Mouse (Mus musculus) adrenal gland, adult 18-20 months (tissue): Measurements from ENCODE around the gene Apbb2. TPM values are rescaled to one million over a fixed set of nuclear protein-coding genes. Genes with fewer than 3 reads are reported as not detected.

Source experiments
- DNase-seq, 2 experiments: peaks; one replicate each; pipeline ENCODE4 v3.0.0; 2021 to 2022; ENCODE audit warnings: low spot score in 2 of 2
- total RNA-seq, 2 experiments: library from RNA; stranded (reverse); gene quantifications; 1 replicate in 1 of 2; 2 replicates in 1 of 2; pipeline ENCODE4 v1.2.3; 2021

Gene Apbb2
- total RNA-seq, 2 experiments from 2014 or later = 37.4 to 54.0 TPM

DNA sequence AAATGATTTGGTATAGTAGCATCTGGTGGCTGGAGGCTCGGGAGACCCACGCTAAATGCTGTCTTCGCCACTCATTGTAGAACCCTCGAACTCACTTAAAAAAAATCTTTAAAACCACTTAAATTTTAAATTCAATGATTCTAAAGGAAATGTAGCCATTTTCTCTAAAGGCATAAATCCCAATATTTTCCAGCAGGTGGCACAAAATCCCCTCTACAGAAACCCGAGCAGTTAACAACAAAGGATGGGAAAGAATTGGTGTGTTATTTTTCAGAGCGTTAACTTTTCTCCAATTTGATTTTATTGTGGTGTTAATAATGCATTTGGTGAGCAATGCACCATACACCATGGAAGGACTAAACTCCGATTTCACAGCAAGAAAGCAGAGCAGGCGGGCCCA, 231.1 kb downstream of the Apbb2 start:
- no peak for DNase-seq

DNA sequence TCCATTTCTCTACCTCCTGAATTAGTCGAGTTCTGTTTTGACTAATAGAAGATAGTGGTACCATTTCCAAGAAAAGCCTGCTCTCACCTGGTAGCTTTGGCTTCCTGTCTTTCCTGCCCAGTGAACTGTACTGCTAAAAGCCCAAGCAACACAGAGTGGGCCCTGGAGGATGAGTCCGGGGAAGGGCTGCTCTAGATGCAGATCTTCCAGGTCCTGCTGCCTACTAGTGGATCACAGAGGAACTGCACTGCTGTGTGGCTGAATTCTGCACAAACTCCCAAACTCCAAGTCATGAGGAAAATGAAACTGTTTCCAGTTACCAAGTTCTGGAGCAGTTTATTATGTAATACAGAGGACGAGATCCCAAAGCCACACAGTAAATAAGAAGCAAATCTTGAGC, 232.9 kb downstream of the Apbb2 start:
- DNase-seq = no peak

DNA sequence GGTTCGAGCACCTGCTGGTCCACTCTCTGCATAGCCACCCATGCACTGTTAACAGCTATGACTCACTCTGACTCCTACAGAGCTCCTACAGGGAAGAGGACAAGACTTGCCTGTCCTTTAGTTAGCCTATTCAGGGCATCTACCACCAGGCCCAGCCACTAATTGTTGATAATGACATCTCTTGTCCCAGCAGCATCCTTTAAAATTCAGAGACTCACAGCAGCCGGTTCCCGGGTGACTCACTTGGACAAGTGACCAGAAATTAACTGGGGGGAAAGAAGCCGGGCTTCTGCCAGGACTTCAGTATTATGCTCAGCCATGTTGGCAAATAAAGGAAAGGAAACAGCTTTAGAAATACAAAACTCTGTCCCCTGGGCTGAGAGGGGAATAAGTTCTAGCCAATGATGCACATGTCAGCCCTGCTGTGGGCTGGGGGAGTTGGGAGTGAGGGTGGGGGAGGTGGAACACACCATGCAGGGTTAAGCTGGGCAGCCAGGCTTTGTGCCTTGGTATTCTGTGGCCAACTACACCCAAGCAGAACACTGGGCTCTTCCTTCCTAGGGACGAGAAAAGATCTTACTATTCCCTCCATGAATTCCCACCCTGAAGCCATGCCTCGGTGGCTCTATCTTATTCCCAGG, 233.7 kb downstream of the Apbb2 start:
- no peak for DNase-seq

DNA sequence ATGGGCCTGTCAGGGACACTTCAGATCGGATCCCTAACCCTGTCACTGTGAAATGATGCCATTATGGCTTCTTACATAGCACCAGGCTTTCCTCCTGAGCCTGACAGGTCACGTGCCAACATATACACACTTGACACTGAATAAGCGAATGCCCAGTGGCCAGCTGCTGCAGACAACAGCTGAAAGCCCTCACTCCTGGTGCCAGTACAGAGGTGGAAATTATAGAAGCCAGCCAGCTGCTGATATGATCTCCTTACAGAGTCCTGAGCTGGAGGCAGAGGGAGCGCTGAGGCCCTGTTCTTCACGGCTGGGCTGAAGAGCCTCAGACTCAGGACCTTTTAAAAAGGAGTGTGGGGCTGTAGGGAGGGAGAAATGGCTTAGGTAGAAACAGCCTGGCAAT, 234.5 kb downstream of the Apbb2 start:
- no peak for DNase-seq

DNA sequence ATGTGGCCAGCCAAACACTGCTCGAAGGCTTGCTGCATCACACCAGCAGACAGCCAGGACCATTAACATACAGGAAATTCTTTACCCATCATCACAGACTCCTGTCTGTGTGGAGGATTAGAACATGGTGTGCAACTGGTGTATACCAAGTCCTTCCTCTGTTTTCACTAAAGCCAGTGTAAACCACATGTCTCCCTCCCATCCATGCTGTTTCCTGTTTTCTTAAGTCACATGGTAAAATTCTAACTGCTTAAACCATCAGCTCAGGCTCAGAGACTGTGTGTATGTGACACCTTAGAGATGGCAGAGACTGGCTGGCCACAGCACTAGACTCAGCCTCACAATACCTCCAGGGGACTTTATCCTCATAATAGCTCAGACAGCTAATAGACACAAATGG, 236.5 kb downstream of the Apbb2 start:
- DNase-seq = no peak

DNA sequence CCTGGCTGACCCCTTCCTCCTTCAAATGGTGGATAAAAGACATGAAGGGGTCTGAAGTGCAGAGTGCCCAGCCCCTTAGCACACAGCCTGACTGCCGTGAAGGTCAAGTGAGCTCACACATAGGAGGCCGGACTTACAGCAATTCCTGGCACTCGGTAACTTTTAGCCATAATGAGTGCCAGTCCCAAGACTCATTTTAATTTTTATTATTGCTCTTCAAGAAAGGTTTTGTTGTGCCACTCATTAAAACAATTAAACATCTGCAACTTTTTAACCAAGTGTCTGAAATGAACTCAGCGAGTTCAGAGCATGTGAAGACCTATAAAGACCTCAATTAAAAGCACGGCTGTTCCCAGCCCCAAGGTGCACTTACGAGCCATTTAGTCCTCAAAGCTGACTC, 239.6 kb downstream of the Apbb2 start:
- no peak for DNase-seq

DNA sequence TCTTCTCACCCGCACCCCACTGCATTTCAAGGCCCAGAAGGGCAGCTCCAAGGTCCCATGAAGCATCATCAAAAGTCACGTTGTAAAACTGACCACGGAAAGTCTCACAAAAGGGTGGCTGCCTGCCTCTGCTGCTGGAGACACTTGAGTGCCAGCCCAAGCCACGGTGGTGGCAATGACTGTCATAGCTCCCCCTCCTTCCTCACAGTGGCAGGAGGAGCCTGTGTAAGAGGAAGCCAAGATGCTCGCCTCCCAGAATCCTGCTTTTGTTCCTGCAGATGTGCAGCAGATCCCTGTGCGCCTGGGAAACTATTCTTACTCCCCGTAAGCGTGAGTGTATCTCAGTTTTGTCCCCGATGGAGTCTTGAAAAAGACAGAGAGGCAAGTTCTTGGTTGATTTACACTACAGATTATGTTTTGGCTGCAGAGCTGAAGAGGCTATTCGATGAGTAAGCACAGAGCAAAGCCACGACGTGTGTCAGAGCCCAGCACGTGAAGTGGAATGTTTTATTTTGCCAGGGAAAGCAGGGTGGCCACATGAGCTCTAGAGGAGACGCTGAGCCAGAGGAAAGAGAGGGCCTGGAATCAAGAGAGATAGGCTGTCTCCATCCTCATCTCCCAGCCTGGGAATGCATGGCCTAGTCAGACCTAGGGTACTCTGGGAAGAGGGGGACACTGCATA, 241.9 kb downstream of the Apbb2 start:
- DNase-seq = peak in 1 of 2 experiments; percentile 20

DNA sequence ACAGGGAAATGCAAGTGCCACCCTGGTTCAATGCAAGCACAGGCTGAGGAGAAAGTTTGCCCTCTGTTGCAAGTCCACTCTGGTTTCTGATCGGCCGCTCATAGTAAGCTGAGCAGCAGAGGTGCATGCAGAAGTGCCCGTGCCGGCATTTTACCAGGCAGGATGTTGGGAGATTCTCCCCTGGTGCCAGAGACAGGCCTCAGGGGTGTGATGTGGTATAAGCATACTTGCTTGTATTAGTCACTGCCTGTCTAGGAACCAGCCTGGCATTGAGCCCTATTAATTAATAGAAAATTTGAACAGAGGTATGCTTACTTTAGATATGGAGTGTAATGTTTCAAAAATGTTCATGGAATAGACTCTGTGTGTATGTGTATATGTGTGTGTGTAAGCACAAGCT, 244.2 kb downstream of the Apbb2 start:
- DNase-seq = no peak

DNA sequence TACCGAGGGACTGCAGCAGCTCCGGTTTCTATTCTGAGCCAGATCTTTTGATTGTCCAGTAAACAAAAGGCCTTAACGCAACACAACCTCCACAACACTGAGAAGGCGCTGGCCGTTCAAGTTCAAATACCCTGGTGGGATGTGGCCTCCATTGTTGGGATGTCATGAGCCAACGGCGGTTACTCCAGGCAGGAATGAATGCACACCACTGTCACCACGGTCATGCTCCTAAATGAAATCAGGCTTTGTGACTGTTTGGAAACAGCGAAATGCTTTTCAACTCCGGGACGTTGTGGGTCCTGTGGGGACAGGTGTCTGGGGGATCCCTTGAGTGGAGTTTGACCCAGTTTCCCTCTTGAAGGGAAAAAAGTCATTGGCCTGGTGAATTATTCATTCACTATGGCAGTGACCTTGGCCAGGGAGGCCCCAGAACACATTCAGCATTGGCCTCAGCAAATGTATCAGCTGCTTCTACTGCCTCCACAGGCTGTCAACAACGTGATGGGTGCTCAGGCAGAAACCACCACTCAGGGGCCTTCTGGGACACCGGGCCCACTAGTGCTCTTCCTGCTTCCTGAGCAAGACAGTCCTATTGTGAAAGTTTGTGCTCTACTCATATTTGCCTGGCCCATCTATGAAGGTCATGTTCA, 244.9 kb downstream of the Apbb2 start:
- no peak for DNase-seq

DNA sequence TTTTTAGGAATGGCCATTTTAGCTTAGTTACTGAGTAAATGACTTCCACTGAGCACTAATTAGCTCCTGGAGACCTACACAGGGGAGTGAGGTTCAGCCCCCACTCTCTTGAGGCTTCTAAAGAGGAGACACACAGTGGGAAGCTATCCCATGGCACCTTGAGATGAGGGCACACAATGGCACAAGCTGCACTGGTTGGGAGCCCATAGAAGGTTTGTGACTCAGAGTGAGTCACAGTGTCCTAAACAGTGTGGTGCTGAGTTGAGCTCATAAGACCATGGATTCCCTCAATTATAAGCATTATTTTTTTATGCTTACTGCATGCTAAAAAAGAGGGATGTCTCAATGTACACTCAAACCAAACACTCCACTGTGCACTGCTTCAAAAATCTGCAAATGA, 247.5 kb downstream of the Apbb2 start:
- DNase-seq = no peak

DNA sequence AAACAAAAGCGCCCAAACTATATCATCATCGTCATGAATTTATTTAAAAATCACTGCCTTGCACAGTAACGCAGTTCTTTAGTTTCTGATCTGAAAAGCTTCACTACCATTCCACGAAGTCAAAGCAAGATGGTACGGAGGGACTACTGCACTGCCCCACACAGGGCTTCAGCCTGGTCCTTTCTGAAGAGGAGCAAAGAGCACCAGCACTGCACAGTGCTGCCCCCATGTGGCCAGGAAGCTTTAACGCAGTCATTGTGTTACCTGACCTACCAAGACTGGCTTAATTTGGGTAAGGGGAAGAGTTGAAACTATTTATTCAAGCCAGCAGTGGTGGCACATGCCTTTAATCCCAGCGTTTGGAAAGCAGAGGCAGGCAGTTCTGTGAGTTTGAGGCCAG, 249.6 kb downstream of the Apbb2 start:
- peak; percentile 53 to 59 for DNase-seq

DNA sequence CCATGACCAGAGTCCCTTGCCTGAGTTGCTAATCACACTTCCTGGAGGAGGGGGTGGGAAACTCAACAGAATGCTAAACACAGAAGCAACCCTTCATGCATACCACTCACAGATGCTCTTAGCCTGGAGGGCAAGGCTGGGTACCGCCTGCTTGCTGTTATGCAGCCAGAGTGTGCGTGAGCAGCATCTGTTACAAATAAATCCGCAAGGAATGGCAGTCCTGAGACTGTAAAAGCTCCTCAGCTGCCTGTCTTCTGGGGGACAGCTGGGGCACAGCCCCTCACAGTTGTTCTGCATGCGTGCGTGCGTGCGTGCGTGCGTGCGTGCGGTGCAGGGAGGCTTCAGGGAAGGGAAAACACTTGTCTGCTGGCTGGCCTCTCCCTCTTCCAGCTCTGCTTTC, 250.9 kb downstream of the Apbb2 start:
- DNase-seq = no peak

DNA sequence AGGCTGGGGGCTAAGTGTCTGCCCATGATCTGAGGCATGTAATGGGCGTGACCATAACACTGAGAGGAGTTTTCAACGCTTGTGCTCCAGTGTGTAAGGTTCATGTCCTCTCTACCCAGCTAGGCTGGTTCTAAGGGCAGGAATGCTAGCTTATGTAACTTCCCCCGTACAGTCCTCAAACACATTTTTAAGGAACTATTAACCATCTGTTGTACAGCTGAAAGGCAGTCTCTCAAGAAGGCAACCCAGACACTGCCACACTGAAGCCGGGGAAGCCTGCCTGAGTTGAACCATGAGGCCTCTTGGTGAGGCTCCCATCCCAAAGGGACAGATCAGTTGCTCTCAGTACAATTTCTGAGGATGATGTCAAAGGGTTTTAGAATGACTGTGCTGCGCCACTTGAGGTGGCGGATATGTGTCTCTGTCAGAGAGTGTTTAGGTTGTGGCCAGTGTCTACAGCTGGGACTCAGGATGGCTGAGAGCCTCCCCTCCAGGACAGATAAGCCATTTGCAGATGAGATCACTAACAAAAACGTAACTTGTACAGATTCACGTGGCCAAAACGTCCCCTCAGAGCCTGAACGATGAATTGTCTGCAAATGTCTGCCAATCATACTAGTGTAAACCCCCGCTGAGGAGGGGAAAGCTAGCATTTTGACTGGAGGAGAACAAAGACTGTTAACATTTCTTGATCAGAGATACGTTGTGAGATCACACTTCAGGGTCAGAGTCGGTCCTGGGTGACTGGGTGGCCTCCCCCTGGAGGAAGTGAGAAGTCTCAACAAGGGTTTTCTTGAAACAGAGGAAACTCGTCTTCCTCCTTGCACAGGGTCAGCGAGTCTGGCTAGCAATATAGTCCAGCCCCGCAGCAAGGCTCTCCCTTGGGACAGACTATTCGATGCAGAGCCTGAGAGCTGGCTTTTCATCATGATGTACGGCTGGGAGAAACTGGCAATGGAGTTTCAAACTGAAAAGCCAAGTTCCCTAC, 255.0 kb downstream of the Apbb2 start:
- no peak for DNase-seq

DNA sequence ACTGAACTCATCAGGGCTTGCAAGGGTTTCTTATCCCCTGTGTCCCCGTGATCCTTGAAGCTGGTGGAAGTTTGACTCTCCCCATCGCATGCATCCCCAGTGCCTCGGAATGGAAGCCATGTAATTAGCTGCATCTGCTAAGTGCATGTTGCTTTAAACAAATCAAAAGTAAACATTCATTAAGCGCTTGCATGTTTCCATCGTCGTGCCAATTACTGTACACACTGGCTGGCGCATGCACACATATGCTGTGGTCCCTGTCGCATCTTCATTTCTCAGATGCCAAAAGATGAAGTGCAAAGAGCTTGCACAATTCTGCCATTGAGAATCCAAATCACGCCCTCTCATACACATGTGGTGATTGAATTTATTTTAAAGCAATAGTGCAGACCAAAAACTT, 257.8 kb downstream of the Apbb2 start:
- DNase-seq = no peak

DNA sequence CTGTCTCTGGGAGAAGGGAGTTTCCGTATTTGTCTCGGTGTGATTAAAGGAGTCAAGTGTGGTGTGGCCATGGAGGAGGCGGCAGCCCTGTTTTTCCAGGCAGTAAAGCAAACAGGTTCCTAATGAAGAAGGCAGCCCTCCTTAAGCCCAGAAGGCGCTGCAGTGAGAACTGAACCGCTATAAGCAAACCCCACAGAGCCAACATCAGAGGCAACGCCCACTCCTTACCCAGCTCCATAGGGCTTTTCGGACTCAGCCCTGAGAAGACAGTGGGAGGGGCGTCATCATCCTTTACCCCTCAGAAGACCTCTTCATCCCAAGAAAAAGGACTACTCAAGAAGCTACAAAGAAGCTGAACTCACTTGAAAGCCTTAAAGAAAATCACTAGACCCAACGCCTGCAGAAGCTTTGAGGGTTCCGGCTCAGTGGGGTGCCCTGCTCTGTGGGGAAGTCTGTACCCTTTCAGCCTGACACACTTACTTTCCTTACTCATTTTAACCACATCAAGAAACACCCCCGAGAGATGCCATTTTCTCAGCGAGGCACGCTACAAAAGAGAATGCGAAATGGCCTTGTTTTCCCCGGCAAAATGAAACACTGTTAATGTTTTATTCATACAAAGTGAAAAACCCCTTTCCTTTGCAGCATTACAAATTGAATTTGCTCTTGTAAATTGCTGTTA, 258.7 kb downstream of the Apbb2 start:
- DNase-seq = no peak

DNA sequence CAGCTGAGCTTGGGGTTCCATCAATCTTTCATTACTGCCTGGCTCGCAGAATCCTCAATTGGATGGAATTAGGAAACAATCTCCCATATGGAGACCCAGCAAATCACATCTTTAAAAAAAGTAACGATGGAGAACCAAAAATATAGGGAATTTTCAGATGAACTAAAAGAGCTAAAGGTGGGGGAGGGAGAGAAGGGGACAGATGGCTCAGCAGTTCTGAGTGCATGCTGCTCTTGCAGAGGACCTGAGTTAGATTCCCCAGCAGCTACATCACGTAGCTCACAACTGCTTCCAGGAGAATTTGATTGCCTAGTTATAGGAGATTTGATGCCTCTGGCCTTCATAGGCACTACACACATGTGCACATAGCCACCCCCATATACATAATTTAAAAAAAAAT, 263.4 kb downstream of the Apbb2 start:
- DNase-seq = no peak

DNA sequence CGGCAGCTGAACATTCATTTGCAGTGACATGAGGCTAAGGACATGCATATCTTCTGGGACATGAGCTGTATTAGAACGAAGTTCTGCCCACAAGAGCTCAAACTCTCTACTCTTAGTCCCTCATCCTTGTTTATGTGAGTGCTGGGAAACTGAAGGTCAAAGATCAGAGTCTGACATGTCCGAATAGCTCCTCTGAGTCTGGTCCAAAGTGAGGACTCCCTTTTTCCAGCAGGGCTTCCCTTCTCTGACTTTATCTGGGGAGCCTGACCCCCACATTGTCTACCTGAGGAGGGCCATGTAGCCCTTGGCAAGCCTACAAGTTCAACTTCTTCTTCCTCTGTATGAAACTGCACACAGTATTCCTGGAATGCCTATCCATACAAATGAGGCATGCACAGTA, 264.7 kb downstream of the Apbb2 start:
- DNase-seq = no peak

DNA sequence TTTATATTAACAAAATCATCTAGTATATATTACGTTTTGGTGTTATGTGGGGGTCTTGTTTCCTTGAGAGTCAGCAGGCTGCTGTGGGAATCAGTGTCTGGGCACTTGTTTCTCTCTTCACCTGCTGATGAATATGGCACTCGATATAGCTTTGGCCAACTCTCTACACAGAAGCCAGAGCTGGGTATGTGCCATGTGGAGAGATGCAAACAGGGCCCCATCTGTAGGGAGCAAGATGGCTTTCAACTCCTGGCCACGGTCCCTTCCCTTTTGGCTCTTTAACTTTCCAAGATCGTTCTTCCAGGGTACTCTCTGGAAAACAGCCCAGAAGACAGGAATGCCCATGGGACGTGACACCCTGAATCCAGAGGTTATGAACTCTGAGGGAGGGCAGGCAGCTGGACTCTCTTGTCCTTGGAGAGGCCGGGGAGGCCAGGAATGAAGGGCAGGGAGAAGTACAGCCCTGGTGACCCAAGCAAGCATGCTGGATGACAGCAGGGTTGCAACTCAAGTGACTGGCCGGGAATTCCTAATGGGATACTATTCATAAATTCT, 266.7 kb downstream of the Apbb2 start:
- no peak for DNase-seq

DNA sequence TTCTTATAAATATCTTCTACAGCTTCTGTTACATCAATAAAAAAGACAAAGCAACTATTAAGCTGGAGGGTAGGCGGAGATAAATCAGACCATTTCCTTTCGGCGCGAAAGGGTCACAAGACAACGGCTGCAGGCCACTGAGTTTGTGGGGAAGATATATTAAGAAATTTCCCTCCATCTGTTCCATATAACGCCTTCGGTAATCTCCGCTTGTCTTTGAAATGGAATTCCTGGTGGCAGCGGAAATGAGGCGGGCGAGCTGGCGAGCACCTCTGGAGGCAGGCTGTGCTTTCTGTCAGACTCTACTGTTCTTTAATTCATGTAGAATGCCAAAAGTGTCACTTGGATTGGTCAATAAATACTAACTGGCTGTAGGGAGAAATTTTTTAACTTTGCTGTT, 267.5 kb downstream of the Apbb2 start:
- DNase-seq = no peak

DNA sequence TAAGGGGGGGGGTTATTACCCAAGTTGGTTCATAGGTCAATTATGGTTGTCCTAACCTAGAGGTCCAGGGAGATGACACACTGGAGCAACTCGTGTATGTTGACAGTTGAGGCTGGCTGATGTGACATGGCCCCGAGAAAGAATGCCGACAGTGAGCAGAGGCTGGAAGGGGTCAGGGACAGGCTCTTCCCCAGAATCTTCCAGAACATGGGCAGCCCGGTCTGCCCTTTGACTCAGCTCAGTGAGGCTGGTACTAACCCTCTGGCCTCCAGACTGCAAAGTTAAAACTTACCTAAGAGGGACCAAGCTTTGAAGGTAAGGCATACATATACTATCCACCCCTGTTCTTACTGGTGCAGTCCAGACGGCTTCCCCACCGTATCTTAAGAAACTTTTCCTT, 268.0 kb downstream of the Apbb2 start:
- no peak for DNase-seq

DNA sequence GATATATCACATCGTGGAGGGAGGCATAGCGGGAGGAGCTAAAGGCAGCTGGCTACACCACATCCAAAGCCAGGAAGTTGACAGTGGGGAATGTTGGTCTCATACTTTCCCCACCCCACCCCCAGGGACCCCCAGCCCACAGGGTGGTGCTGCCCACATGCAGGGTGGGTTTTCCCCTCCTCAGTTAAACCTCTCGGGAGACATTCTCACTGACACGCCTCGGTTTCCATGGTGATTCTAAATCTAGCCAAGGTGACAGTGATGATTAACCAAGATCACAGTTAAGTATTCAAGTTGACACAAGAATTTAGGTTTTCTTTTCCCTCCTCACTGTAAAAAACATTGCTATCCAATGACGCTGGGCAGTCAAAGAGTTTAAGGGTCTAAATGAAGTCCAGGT, 270.2 kb downstream of the Apbb2 start:
- no peak for DNase-seq
